Mouse (Mus musculus): ENCODE measurements around the gene Rac2.

DNA sequence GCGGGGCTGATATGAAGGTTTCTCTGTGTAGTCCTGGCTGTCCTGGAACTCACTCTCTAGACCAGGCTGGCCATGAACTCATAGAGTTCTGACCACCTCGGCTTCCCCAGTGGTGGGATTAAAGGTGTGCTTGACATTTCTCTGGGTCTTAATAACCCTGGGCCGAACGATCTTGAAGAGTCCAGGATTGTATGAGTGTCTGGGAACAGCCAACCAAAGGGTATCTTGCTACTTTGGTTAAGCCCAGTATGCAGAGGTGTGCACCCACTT is 41.2 kb downstream of the Rac2 start:
- no peak for TF ChIP-seq POLR2A (IDR thresholded peaks at IDR 0.05; ENCODE audit: insufficient read depth, low read length)
- TF ChIP-seq CTCF (IDR thresholded peaks at IDR 0.05; ENCODE audit: low read depth, low read length) = no peak
